Mouse (Mus musculus) liver, embryonic 18 days (tissue): ENCODE results near the gene Casp14. TPM values are rescaled to one million over a fixed set of nuclear protein-coding genes. Genes with fewer than 3 reads are reported as not detected.

Experiments
- polyA plus RNA-seq: library from polyadenylated mRNA; depleted of rRNA; stranded (reverse); fragments of >200 nt; gene quantifications from 2 replicates; pipeline ENCODE4 v1.2.3, GENCODE M21; 2012; rRNA removed

Gene Casp14
- not detected in 2 replicates for polyA plus RNA-seq

DNA sequence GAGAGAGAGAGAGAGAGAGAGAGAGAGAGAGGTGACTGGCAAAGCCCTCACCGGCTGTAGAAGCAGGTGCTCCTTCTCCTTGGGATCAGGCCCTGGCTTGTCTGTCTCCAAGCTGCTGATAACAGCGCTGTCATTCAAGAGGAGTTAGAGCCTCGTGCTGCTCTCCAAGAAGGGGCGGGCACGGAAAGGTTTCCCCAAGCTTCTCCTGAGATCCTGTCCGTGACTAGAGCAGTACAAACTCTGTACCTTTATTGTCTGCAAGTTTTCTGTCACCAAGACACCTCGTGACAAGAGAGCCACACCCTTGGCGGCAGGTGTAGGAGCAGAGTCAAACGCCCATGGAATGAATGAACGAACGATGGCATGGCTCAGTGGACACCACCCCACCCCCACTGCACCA is at the start of gene Casp14:
TSS of gene Casp14 (minus strand) at position 239 of the 400 bp plus-strand sequence.

DNA sequence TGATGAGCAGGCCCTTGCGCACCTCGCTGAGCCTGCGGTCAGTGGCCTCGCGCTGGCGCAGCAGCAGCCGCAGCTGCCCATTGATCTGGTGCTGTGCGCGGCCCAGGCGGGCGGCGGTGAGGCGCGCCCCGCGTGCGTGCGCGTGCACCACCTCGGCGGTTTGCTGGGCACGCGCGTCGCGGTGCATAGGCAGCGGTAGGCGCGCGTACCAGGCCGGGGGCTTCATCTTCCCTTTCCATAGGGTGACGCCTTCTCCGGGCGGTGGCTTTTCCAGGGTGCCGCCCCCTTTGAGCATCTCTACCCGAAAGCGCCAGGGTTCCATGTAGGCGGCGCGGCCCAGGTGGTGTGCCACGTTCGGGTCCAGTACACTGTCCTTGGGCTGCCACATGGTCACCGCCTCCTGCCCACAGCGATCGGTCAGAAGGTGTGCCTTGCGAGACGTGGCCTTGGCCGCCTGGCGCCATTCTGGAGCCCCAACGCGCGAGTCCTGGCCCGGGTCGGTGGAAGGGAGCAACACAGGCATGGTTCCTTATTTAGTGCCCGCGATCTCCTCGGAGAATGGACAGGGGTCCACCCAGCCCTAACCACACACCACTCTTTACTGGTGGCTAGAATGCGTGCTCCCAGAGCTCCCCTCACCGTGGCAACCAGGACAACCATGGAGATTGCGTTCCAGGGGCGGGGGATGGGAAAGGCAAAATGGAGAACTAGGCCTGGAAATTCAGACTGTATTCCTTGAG is 34.5 kb upstream of the Casp14 start, which contains the start of gene Ccdc105:
TSS of gene Ccdc105 (minus strand) at position 614 of the 740 bp plus-strand sequence.

Other genes starting within 250 kb of the Casp14 start
- gene Olfr1358, start 200.9 kb downstream of the Casp14 start, polyA plus RNA-seq, result 0.20 TPM in 1 of 2 replicates, not detected in the other
- gene Ilvbl, start 143.9 kb downstream of the Casp14 start, polyA plus RNA-seq, result 14.4 and 17.4 TPM in 2 replicates
- gene Syde1, start 126.3 kb downstream of the Casp14 start, polyA plus RNA-seq, result 2.9 TPM in 2 replicates
- not detected in 2 replicates for gene Olfr1357, start 100.2 kb downstream of the Casp14 start, polyA plus RNA-seq
- not detected in 2 replicates for gene Ccdc105, start 34.8 kb upstream of the Casp14 start, polyA plus RNA-seq
- 0.22 and 0.27 TPM in 2 replicates for gene Slc1a6, start 62.2 kb upstream of the Casp14 start, polyA plus RNA-seq
- not detected in 2 replicates for gene Olfr1356, start 133.9 kb upstream of the Casp14 start, polyA plus RNA-seq
- gene Olfr1355, start 157.2 kb upstream of the Casp14 start, polyA plus RNA-seq, result not detected in 2 replicates
- gene Olfr1354, start 194.9 kb upstream of the Casp14 start, polyA plus RNA-seq, result not detected in 2 replicates
- not detected in 2 replicates for gene Olfr8, start 232.3 kb upstream of the Casp14 start, polyA plus RNA-seq
- gene Olfr1353, start 245.0 kb upstream of the Casp14 start, polyA plus RNA-seq, result not detected in 2 replicates